Mouse (Mus musculus) heart, embryonic 16.5 days (tissue): ENCODE data around the gene Capza1. TPM values are rescaled to one million over a fixed set of nuclear protein-coding genes. Genes with fewer than 3 reads are reported as not detected.

Experiments used
- ATAC-seq: fragments of 200-750 bp; cut with Nextera tagmentation; replicated peaks from 2 replicates; pipeline ENCODE4 v1.8.0; 2017; ENCODE audit warnings: moderate number of reproducible peaks; ENCODE audit not compliant: insufficient read depth, low FRiP score; ENCODE audit errors: extremely low read depth
- H3K27ac ChIP-seq: fragments of 300-500 bp; sonication (generic); 2 replicates; pipeline ENCODE4 v1.5.1; 2014; ENCODE audit warnings: mild to moderate bottlenecking, low read length, control low read depth, moderate library complexity
- H3K27me3 ChIP-seq: fragments of 300-500 bp; sonication (generic); 2 replicates; pipeline ENCODE4 v1.6.1; 2014; ENCODE audit warnings: low read length, mixed read lengths; ENCODE audit not compliant: control insufficient read depth, insufficient read depth
- H3K36me3 ChIP-seq: fragments of 300-500 bp; sonication (generic); 2 replicates; pipeline ENCODE4 v1.6.1; 2014; ENCODE audit not compliant: control insufficient read depth, insufficient read depth
- H3K4me1 ChIP-seq: fragments of 300-500 bp; sonication (generic); 2 replicates; pipeline ENCODE4 v1.6.1; 2014; ENCODE audit warnings: low read length, mixed read lengths; ENCODE audit not compliant: control insufficient read depth, insufficient read depth
- H3K4me2 ChIP-seq: fragments of 300-500 bp; sonication (generic); 2 replicates; pipeline ENCODE4 v1.6.1; 2014; ENCODE audit warnings: low read depth, mild to moderate bottlenecking, control low read depth, low read length
- H3K4me3 ChIP-seq: fragments of 300-500 bp; sonication (generic); 2 replicates; pipeline ENCODE4 v1.5.1; 2014; ENCODE audit warnings: mild to moderate bottlenecking, control low read depth, low read length
- H3K9ac ChIP-seq: fragments of 300-500 bp; sonication (generic); 2 replicates; pipeline ENCODE4 v1.6.1; 2014; ENCODE audit warnings: low read length, control low read depth
- H3K9me3 ChIP-seq: fragments of 300-500 bp; sonication (generic); replicated peaks from 2 replicates; pipeline ENCODE4 v1.6.1; 2016; ENCODE audit warnings: low read length; ENCODE audit not compliant: control insufficient read depth
- WGBS: fragments of 180-500 bp; shearing (Covaris S2); extraction: QIAGEN DNeasy Blood & Tissue Kit; methylation state at CpG from one replicate; pipeline ENCODE4 v1.1.7; 2014; 5-methylcytosine and 5-hydroxymethylcytosine counted together
- polyA plus RNA-seq: library from polyadenylated mRNA; unstranded; fragments of >200 nt; fragmentation: Nextera tagmentation; extraction: Ambion mirVana; gene quantifications from 2 replicates; pipeline ENCODE4 v1.2.1, GENCODE M21; 2015

Gene Capza1
- polyA plus RNA-seq, 1 experiment from 2014 or later: 187 TPM

DNA sequence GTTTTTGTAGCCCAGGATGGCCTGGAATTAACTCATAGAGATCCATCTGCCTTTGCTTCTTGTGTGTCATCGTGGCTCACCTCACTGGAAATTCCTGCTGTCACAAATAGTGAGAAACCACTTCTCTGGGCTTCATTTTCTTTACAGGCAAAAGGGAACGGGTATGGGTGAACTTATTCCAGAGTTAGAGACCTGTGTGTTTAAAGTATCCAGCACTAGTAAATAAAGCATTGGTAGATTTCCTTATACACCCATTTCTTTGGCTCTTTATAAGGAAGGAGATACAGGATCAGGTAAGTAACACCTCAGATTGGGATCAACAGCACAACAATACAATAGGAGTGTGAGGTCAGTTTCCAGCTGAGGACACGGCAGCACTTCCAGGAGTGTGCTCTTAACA lies 76.2 kb downstream of the Capza1 start, which contains the start of gene Rhoc:
Gene Rhoc (plus strand): TSS at position 301 of the 400 bp plus-strand sequence.
- Histone ChIP-seq H3K4me2 (peak within 1 kb of the TSS; percentile 82), H3K9me3 (no peaks in the 10 kb centered on the region), H3K36me3 (peaks cover 9% of the 10 kb centered on the region), H3K27me3 (no peaks in the 10 kb centered on the region), H3K9ac (peak within 1 kb of the TSS; percentile 88), H3K4me1 (peaks cover 40% of the 10 kb centered on the region), H3K4me3 (peak within 1 kb of the TSS; percentile 83), H3K27ac (peak within 1 kb of the TSS; percentile 86)
- no peak for ATAC-seq
- WGBS: 19% methylated on average over 3 of the region's 3 CpGs

DNA sequence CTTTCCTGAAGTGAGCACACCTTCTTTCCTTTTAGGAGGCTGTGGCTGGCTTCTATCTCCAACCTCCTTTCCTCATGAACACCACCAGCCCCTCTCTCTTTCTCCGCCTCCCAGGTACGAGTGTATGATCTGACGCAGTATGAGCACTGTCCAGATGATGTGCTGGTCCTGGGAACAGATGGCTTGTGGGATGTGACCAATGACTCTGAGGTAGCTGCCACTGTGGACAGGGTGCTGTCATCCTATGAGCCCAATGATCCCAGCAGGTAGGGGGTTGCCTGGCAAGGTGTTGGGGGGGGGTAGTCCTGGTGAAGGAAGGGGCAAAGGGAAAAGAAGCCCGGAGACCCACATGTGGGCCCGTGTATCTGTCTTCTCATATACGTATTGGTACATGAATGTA lies 79.0 kb downstream of the Capza1 start:
- Histone ChIP-seq H3K4me3 (no peak overlapping the region), H3K9ac (no peak overlapping the region), H3K4me1 (peaks cover 20% of the 10 kb centered on the region), H3K36me3 (no peaks in the 10 kb centered on the region), H3K4me2 (no peak overlapping the region), H3K9me3 (no peaks in the 10 kb centered on the region), H3K27ac (no peak overlapping the region), H3K27me3 (no peaks in the 10 kb centered on the region)
- no peak for ATAC-seq
- 91% methylated on average over 6 of the region's 6 CpGs for WGBS

DNA sequence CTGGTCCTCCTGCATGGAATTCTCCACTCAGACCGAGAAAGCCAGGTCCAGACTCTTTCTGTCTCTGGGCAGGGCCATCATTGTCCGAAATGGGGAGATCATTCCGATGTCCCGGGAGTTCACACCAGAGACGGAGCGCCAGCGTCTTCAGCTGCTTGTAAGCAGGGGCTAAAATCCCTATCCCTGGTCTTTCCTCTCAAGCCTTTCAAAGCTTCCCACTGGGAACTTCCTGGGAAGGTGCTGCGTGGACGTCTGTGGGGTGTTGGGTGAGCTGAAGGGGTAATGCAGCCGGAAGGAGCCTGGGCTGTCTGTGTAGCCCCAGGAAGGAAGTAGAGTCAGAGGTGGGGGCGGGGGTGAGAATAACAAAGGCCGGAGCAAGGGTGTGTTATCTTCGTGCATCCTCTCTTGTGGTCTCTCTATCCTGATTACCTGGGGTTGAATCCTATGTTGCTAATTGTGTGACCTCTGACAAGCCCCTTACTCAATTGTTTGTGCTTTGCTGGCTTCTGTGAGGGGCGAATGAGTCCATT lies 80.3 kb downstream of the Capza1 start:
- Histone ChIP-seq H3K36me3 (no peaks in the 10 kb centered on the region), H3K4me1 (peaks cover 18% of the 10 kb centered on the region), H3K9ac (no peak overlapping the region), H3K4me3 (no peak overlapping the region), H3K27me3 (0 out of 2 replicates have a peak, but pooled peaks cover 2% of the 10 kb centered on the region), H3K27ac (0 out of 2 replicates have a peak overlapping the region, but pooled peaks have one; percentile 4), H3K4me2 (no peak overlapping the region), H3K9me3 (no peaks in the 10 kb centered on the region)
- no peak for ATAC-seq
- 52% methylated on average over 14 of the region's 14 CpGs for WGBS

DNA sequence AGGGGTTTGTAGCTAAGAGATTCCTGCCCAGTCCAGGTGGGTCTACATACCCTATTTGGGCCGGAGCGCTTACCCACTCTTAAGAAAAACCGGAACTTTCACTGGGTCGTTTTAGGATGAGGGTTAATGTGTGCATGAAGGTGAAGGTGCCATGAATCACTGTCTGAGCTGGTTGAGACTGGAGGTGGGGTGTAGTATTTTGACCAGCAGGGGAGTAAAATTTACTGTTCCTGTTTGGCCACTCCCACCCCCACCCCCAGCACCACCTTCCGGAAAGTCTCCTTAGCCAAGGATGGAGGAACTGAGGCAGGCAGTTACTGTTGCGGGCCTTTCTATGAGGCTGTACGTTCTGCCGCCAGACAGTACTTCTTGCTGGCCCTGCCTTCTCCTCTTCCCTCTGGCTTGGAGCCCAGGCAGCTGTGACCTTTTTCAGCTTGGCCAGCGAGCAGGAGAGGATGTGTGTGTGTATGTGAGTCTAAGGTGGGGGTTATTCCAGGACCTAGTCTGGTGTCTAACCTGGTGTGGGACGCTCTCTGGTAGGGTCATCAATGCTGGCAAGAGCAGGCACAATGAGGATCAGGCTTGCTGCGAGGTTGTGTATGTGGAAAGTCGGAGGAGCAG lies 82.1 kb downstream of the Capza1 start:
- 10% methylated on average over 12 of the region's 12 CpGs for WGBS
- H3K27me3 ChIP-seq: peaks cover 13% of the 10 kb centered on the region
- H3K4me1 ChIP-seq: peaks cover 16% of the 10 kb centered on the region
- H3K9ac ChIP-seq: peak overlapping the region; percentile 72
- H3K4me3 ChIP-seq: peak overlapping the region; percentile 69
- no peaks in the 10 kb centered on the region for H3K9me3 ChIP-seq
- ATAC-seq: peak; percentile 46
- H3K27ac ChIP-seq: peak overlapping the region; percentile 90
- H3K36me3 ChIP-seq: no peaks in the 10 kb centered on the region
- peak overlapping the region; percentile 95 for H3K4me2 ChIP-seq

DNA sequence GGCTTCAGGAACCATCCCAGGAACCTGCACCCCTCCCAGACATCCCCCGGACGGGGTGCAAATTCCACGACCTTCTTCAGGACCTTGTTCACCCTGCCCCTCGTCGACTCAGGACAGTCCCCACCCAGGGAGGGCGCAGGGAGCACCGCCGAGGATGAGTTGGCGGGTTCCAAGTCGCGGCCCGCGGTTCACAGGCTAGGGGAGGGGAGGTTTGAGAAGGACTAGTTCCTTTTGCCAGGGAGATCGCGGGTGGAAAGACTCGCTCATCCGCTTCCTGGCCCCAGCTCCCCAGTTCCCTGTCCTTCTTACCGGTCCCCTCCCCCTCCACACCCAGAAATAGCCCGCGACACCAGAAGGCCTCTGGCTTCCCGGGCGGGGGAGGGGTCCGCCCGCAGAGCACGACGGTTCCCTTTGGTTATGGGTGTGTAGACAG lies 82.8 kb downstream of the Capza1 start, which contains the start of gene Fam19a3:
Gene Fam19a3 (minus strand): TSS at position 370 of the 433 bp plus-strand sequence.
- Histone ChIP-seq H3K4me3 (peak within 1 kb of the TSS; percentile 69), H3K27me3 (peaks cover 20% of the 10 kb centered on the region), H3K36me3 (no peaks in the 10 kb centered on the region), H3K4me1 (peaks cover 18% of the 10 kb centered on the region), H3K9me3 (no peaks in the 10 kb centered on the region), H3K9ac (peak within 1 kb of the TSS; percentile 72), H3K27ac (peak within 1 kb of the TSS; percentile 90), H3K4me2 (peak within 1 kb of the TSS; percentile 95)
- ATAC-seq: peak; percentile 61
- under 1% methylated on average over 26 of the region's 26 CpGs for WGBS

DNA sequence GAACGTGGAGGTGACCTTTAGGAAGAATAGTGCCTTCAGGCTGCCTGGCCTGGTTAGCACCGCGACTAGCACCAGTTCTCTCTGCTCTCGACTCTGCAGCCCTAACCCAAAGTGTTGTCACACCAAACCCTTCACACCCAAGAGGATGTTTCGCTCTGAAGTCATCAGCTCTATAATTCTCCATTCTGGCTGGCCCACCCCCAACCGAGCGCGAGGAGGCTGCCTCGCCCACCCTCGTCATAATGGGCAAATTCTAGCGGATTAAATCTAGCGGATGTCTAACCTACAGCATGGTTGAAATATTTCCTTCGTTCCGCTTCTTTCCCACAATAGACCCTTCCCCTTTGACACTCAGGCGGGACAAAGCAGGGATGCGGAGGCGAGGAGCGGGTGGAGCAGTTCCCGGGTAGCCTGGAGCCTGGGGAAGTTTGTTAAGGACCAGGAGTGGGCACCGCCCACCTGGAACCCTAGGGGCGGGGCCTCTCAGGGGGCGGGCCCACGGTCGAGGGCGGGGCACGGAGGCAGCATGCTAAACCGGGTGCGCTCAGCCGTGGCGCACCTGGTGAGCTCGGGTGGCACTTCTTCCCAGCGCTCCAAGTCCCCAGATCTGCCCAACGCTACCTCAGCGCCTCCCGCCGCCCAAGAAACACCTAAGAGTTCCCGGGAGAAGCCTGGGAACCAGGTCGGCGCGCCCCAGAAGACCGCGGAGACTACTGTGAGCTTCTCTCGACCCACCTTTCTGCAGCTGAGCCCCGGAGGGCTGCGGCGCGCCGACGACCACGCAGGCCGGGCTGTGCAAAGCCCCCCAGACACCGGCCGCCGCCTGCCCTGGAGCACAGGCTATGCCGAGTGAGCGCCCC lies 83.5 kb downstream of the Capza1 start, which contains the start of gene Ppm1j:
Gene Ppm1j (plus strand): TSS at position 496 of the 860 bp plus-strand sequence.
- peaks cover 27% of the 10 kb centered on the region for H3K27me3 ChIP-seq
- peak within 1 kb of the TSS; percentile 95 for H3K4me2 ChIP-seq
- peak within 1 kb of the TSS; percentile 90 for H3K27ac ChIP-seq
- peak within 1 kb of the TSS; percentile 69 for H3K4me3 ChIP-seq
- no peaks in the 10 kb centered on the region for H3K36me3 ChIP-seq
- WGBS: under 1% methylated on average over 56 of the region's 56 CpGs
- ATAC-seq: peak; percentile 67
- no peaks in the 10 kb centered on the region for H3K9me3 ChIP-seq
- peak within 1 kb of the TSS; percentile 72 for H3K9ac ChIP-seq
- H3K4me1 ChIP-seq: peaks cover 18% of the 10 kb centered on the region

DNA sequence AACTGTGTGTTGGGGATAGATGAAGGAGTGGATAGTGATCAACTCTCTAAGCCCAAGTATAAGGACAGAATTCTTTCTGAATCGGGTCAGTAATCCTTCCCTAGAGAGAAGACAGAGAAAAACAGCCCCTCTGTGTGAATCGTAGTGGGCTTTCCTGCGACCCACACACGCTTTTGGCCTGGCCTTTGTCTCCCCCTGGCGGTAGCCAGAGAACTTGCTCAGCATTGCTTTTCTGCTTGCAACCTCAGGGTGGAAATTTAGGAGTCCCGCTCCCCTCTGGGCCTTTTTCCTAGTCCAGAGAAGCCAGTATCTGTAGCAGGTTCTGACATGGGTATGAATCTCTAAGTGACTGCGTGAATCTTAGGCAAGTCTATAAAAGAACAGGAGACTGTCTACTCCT lies 84.4 kb downstream of the Capza1 start:
- H3K4me1 ChIP-seq: peaks cover 18% of the 10 kb centered on the region
- H3K4me3 ChIP-seq: no peak overlapping the region
- 4% methylated on average over 7 of the region's 7 CpGs for WGBS
- no peak overlapping the region for H3K9ac ChIP-seq
- peaks cover 27% of the 10 kb centered on the region for H3K27me3 ChIP-seq
- no peaks in the 10 kb centered on the region for H3K9me3 ChIP-seq
- H3K36me3 ChIP-seq: no peaks in the 10 kb centered on the region
- H3K27ac ChIP-seq: no peak overlapping the region
- ATAC-seq: no peak
- H3K4me2 ChIP-seq: no peak overlapping the region

DNA sequence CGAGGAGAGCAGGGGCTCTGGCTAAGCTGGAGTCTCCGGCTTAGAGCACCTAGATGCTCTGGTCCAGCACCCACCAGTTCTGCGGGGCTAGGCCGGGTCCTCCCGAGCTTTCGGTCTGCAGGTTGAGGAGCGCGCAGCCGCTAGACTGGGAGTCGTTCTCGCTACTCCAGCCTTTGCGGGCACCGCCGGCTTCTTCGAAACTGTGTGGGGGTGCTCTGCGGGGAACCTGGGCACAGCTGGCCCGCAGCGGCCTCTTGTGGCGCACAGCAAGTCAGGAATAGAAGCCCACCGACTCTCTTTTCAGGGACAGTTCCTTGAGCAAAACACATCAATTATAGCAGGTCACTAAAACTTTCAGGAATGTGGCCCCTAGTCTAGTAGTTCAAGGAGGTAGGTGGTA lies 87.0 kb downstream of the Capza1 start:
- H3K27me3 ChIP-seq: peaks cover 27% of the 10 kb centered on the region
- no peak overlapping the region for H3K27ac ChIP-seq
- whole genome bisulfite sequencing: 1% methylated on average over 20 of the region's 20 CpGs

More for the DNA sequence above, 87.0 kb downstream of the Capza1 start:
- H3K4me2 ChIP-seq: peak overlapping the region; percentile 90
- H3K4me3 ChIP-seq: peak overlapping the region; percentile 56
- H3K36me3 ChIP-seq: no peaks in the 10 kb centered on the region
- no peak for ATAC-seq
- peaks cover 15% of the 10 kb centered on the region for H3K4me1 ChIP-seq
- H3K9me3 ChIP-seq: no peaks in the 10 kb centered on the region
- H3K9ac ChIP-seq: peak overlapping the region; percentile 68
